Mouse (Mus musculus) limb, embryonic 13.5 days (tissue): ENCODE results near the gene Nkx2-3. TPM values are rescaled to one million over a fixed set of nuclear protein-coding genes. Genes with fewer than 3 reads are reported as not detected.

Source experiments
- ATAC-seq: fragments of 200-750 bp; cut with Nextera tagmentation; 2 replicates; pipeline ENCODE4 v1.8.0; 2017; ENCODE audit warnings: low read depth, moderate number of reproducible peaks, moderate TSS enrichment; ENCODE audit not compliant: low FRiP score
- H3K27ac ChIP-seq: fragments of 300-500 bp; sonication (generic); 2 replicates; pipeline ENCODE4 v1.5.1; 2015; ENCODE audit warnings: inconsistent platforms, mild to moderate bottlenecking, moderate library complexity
- H3K27me3 ChIP-seq: fragments of 300-500 bp; sonication (generic); 2 replicates; pipeline ENCODE4 v1.6.1; 2015; ENCODE audit warnings: mild to moderate bottlenecking, inconsistent platforms
- H3K36me3 ChIP-seq: fragments of 300-500 bp; sonication (generic); 2 replicates; pipeline ENCODE4 v1.6.1; 2015; ENCODE audit warnings: inconsistent platforms, mild to moderate bottlenecking, moderate library complexity
- H3K4me1 ChIP-seq: fragments of 300-500 bp; sonication (generic); 2 replicates; pipeline ENCODE4 v1.6.1; 2015; ENCODE audit warnings: inconsistent platforms
- H3K4me2 ChIP-seq: fragments of 300-500 bp; sonication (generic); replicated peaks from 2 replicates; pipeline ENCODE4 v1.6.1; 2015; ENCODE audit warnings: inconsistent platforms, mild to moderate bottlenecking, moderate library complexity
- H3K4me3 ChIP-seq: fragments of 300-500 bp; sonication (generic); 2 replicates; pipeline ENCODE4 v1.5.1; 2015; ENCODE audit warnings: moderate library complexity, mild to moderate bottlenecking, inconsistent platforms
- H3K9ac ChIP-seq: fragments of 300-500 bp; sonication (generic); 2 replicates; pipeline ENCODE4 v1.6.1; 2015; ENCODE audit warnings: mild to moderate bottlenecking, inconsistent platforms
- H3K9me3 ChIP-seq: fragments of 300-500 bp; sonication (generic); 2 replicates; pipeline ENCODE4 v1.6.1; 2016; ENCODE audit warnings: inconsistent platforms
- WGBS: fragments of 180-500 bp; shearing (Covaris S2); methylation state at CpG from one replicate; pipeline ENCODE4 v1.1.7; 2015; 5-methylcytosine and 5-hydroxymethylcytosine counted together
- polyA plus RNA-seq: library from polyadenylated mRNA; unstranded; fragments of >200 nt; fragmentation: Nextera tagmentation; extraction: Ambion mirVana; gene quantifications from 2 replicates; pipeline ENCODE4 v1.2.1, GENCODE M21; 2015

Gene Nkx2-3
- polyA plus RNA-seq, 1 experiment from 2014 or later: not detected

DNA sequence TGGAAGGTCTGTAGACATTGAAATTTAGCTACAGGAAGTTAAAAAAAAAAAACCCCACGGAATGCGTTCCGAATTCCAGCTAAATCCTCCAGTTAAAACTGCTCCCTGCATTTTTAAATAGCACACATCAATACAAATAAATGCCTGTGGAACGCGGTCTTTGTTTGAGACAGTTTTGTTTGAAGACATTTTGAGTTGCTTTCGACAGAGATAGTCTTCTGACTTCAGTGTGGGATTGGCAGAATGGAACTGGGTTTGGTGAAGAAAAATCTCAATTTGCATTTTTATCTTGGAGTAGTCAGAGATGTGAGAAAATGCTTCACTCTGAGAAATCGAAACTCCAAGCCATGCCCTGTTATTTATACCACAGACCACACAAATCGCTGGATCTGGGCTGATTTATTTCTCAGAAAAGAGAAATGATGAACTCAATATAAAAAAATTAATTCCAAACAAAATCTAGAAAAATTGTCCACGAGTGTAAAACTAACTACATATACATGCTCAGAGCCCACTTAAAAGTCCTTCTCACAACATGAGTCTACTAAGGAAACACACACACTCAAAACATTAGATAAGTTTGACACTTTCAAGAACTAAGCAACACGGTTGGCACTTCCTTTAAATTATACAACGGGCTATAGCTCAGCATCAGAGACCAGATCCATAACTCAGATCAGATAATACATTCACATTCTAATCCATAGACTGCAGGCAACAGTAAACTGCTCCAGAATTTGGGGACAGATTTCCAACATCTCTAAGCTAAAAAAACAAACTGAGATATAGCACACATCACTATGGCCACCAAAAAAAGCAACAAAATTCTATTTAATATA lies 4.1 kb upstream of the Nkx2-3 start:
- H3K27me3 ChIP-seq: peaks cover 91% of the 10 kb centered on the region
- no peak overlapping the region for H3K9ac ChIP-seq
- 1% methylated on average over 11 of the region's 11 CpGs for WGBS
- 0 out of 2 replicates have a peak, but pooled peaks cover 1% of the 10 kb centered on the region for H3K9me3 ChIP-seq
- H3K4me1 ChIP-seq: peaks cover 16% of the 10 kb centered on the region
- H3K27ac ChIP-seq: no peak overlapping the region
- H3K36me3 ChIP-seq: no peaks in the 10 kb centered on the region
- ATAC-seq: no peak
- no peak overlapping the region for H3K4me3 ChIP-seq
- no peak overlapping the region for H3K4me2 ChIP-seq

DNA sequence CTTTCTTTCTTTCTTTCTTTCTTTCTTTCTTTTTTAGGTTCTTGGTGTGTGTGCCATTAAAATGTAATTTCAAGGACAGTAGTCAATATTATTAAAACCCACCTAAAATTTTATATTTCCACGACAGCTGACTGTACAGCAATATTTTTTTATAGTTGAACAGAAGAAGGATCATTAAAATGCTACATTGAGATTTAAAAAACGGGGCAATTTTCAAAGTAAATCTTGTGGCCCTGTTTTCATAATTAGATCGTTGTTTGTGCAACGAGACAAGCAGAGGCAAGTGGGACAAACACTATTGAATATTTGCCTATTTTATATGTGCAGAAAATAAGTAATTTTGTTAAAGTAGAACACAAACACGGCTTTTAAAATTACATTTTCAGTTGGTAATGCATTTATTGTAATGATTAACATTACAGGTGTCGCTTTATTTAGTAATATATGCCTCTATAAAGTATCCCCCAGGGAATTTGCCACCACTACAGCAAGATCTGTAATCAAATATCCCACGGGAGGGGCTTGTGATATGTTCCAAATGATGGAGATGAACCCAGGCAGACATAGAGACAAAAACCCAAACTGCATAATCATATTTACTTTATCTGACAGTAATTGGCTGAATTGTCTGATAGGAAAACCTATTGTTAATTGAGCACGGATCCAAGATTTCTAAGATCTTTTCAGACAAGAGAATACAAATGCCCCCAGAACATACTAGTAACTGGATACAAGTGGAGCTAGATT lies 3.2 kb upstream of the Nkx2-3 start:
- H3K9ac ChIP-seq: no peak overlapping the region
- peaks cover 16% of the 10 kb centered on the region for H3K4me1 ChIP-seq
- H3K27ac ChIP-seq: no peak overlapping the region
- 9% methylated on average over 8 of the region's 8 CpGs for WGBS
- no peak overlapping the region for H3K4me2 ChIP-seq
- H3K4me3 ChIP-seq: no peak overlapping the region
- no peaks in the 10 kb centered on the region for H3K9me3 ChIP-seq
- peaks cover 91% of the 10 kb centered on the region for H3K27me3 ChIP-seq
- ATAC-seq: no peak
- H3K36me3 ChIP-seq: no peaks in the 10 kb centered on the region

DNA sequence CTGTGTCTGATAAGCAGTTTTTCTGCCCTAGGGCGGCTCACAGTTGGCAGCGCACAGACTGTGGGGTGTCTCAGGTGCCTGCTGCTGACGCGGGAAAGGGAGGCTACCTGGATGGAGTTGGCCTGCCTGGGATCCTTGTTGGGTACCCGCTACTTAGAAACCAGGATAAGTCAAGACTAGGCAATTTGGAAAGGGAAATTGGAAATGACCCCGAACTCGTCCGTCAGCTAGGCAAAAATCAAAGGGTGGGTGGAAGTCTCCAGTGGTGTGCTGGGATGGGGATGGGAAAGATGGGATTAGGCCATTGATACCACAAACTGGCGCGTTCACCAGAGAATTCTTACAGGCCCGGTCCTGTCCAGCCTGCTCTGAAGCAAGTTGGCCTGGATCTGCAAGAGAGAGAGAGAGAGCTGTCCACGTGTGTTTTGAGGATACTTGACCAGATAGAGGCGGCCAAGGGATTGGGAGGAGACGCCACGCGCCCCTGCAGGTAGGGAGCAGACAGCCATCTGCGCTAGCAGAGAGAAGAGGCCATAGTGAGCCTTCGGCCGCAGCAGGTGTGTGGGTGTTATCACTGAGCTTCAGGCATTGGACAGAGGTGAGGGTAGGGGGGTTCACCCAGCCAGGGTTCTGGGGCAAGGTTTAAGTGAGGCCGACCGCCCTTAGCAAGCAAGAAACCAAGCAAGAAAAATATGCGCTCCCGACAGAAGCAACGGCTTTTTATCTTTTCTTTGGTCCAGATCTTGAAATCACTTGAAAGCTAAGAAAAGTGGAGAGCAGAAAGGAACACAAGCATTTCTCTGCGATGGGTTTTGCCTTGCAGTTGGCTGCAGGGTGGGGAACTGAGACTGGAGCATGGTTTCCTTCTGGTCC lies 2.4 kb upstream of the Nkx2-3 start:
- Histone ChIP-seq H3K4me2 (no peak overlapping the region), H3K9me3 (no peaks in the 10 kb centered on the region), H3K27ac (no peak overlapping the region), H3K27me3 (peaks cover 91% of the 10 kb centered on the region), H3K4me3 (no peak overlapping the region), H3K36me3 (no peaks in the 10 kb centered on the region), H3K9ac (no peak overlapping the region), H3K4me1 (peaks cover 22% of the 10 kb centered on the region)
- no peak; the same call in 1 of the 2 replicates for ATAC-seq
- WGBS: 1% methylated on average over 25 of the region's 25 CpGs

GRCm38 (mm10) chr19:43610341-43610848 lies 1.7 kb upstream of the Nkx2-3 start:
- Histone ChIP-seq H3K9ac (no peak overlapping the region), H3K4me2 (no peak overlapping the region), H3K36me3 (no peaks in the 10 kb centered on the region), H3K27me3 (peaks cover 91% of the 10 kb centered on the region), H3K4me3 (no peak overlapping the region), H3K4me1 (peaks cover 27% of the 10 kb centered on the region), H3K27ac (no peak overlapping the region), H3K9me3 (no peaks in the 10 kb centered on the region)
- no peak for ATAC-seq
- WGBS: under 1% methylated on average over 32 of the region's 32 CpGs

DNA sequence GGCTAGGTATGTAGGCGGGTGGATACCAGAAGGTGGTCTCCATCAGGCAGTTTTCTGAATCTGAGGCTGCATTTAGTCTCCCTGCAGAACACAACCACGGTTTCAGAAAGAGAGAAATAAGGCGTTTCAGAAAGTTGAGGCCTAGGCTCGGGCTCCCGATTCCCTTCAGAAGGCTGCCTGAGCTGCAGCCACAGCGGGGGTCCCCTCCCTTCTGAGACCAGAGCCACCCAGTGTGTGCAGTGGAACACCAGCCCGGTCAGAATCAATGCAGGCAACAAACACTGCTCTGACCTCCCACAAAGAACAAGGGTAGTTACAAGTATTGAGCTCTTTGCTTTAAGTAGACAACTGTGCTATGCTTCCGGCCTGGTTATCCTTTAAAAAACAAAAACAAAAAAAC lies 1.0 kb upstream of the Nkx2-3 start:
- Histone ChIP-seq H3K4me1 (peaks cover 32% of the 10 kb centered on the region), H3K4me3 (peak overlapping the region; percentile 0; the same call in 1 of the 2 replicates), H3K4me2 (no peak overlapping the region), H3K9me3 (no peaks in the 10 kb centered on the region), H3K27me3 (peaks cover 91% of the 10 kb centered on the region), H3K9ac (no peak overlapping the region), H3K36me3 (no peaks in the 10 kb centered on the region), H3K27ac (no peak overlapping the region)
- 8% methylated on average over 8 of the region's 8 CpGs for WGBS
- ATAC-seq: no peak

DNA sequence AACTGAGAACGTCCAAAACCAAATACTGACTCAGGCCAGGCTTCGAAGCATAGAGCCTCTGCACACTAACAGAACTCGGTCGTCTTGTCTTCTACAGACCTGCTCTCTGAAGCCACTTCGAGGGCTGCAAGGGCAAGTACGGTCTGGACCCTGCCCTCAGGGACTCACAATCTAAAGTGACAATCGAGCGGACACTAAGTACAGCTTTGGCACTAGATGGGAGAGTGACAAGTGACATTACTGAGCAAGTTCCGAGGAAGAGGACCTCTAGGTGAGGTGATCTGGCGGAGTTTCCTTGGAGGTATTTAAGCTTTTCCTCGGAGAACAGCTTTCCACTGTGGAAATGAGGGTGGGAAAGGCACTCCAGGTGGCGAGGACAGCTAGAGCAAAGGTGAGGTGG lies 564 bp upstream of the Nkx2-3 start:
- Histone ChIP-seq H3K27ac (no peak overlapping the region), H3K4me1 (peaks cover 35% of the 10 kb centered on the region), H3K4me2 (no peak overlapping the region), H3K36me3 (no peaks in the 10 kb centered on the region), H3K9me3 (no peaks in the 10 kb centered on the region), H3K9ac (no peak overlapping the region), H3K27me3 (peaks cover 91% of the 10 kb centered on the region), H3K4me3 (no peak overlapping the region)
- ATAC-seq: no peak
- 6% methylated on average over 12 of the region's 12 CpGs for WGBS

DNA sequence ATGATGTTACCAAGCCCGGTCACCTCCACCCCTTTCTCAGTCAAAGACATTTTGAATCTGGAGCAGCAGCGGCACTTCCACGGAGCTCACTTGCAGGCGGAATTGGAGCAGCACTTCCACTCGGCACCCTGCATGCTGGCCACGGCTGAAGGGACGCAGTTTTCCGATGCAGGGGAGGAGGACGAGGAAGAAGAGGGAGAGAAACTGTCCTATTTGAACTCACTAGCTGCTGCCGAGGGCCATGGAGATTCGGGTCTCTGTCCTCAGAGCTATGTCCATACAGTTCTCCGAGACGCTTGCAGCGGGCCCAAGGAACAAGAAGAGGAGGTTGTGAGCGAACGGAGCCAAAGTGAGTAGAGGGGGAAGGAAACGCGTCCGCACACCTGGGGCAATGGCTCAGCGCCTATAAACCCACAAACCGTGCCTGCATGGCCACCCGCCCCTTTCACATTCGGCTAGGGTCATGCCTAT lies 411 bp downstream of the Nkx2-3 start:
- no peaks in the 10 kb centered on the region for H3K36me3 ChIP-seq
- no peak overlapping the region for H3K9ac ChIP-seq
- ATAC-seq: no peak
- peak overlapping the region; percentile 45 for H3K4me2 ChIP-seq
- H3K9me3 ChIP-seq: no peaks in the 10 kb centered on the region
- under 1% methylated on average over 23 of the region's 23 CpGs for WGBS
- peaks cover 91% of the 10 kb centered on the region for H3K27me3 ChIP-seq
- peak overlapping the region; percentile 17 for H3K4me3 ChIP-seq
- no peak overlapping the region for H3K27ac ChIP-seq
- peaks cover 35% of the 10 kb centered on the region for H3K4me1 ChIP-seq

DNA sequence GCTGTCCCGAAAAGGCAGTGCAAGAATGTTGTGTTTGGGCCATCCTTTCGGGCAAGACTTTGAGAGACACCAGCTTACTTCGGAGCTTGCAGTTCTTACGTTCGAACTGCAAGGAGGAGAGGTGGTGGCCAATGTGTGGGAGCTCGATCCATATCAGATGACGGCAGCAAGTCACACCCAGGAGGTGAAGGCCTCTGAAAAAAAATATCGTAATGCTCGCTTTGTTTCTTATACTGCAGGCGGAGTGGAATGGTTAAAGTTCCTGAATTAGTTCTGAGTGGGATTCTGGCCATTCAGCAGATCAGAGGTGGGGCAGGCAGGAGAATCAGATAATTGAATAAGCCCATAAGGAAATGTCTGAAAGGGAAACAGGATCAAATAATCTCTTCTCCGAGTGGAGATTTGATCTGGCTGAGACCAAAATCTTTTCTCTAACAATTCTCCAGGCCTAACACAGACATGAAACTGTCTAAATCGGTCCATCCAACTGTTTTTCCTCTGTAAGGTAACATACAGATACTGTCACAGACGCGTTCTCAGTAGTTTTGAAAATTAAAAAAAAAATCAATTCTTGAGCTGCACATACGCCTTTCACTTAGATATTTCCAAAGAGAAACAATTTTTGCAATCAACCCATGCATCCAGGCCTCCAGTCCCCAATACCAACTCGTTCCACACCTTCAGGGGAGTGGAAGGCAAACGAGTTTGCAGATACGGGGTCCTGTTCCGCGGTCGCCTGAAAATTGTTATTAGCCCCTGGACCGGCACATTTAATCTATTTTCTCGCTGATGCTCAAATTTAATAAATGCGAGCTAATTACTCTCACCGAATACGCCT lies 1.4 kb downstream of the Nkx2-3 start:
- peaks cover 98% of the 10 kb centered on the region for H3K27me3 ChIP-seq
- ATAC-seq: no peak
- H3K27ac ChIP-seq: no peak overlapping the region
- peaks cover 35% of the 10 kb centered on the region for H3K4me1 ChIP-seq
- no peak overlapping the region for H3K9ac ChIP-seq
- H3K9me3 ChIP-seq: no peaks in the 10 kb centered on the region
- 2% methylated on average over 26 of the region's 26 CpGs for WGBS
- no peak overlapping the region for H3K4me3 ChIP-seq
- no peak overlapping the region for H3K4me2 ChIP-seq
- no peaks in the 10 kb centered on the region for H3K36me3 ChIP-seq

GRCm38 (mm10) chr19:43614341-43615073 lies 2.4 kb downstream of the Nkx2-3 start:
- H3K36me3 ChIP-seq: no peaks in the 10 kb centered on the region
- peaks cover 100% of the 10 kb centered on the region for H3K27me3 ChIP-seq
- ATAC-seq: no peak
- H3K27ac ChIP-seq: no peak overlapping the region
- H3K4me2 ChIP-seq: peak overlapping the region; percentile 59
- no peak overlapping the region for H3K9ac ChIP-seq
- peak overlapping the region; percentile 34 for H3K4me3 ChIP-seq
- WGBS: under 1% methylated on average over 92 of the region's 92 CpGs
- no peaks in the 10 kb centered on the region for H3K9me3 ChIP-seq
- peaks cover 35% of the 10 kb centered on the region for H3K4me1 ChIP-seq

GRCm38 (mm10) chr19:43615074-43615445 lies 2.9 kb downstream of the Nkx2-3 start:
- no peak for ATAC-seq
- WGBS: 1% methylated on average over 20 of the region's 20 CpGs
- peaks cover 100% of the 10 kb centered on the region for H3K27me3 ChIP-seq
- H3K36me3 ChIP-seq: no peaks in the 10 kb centered on the region
- no peaks in the 10 kb centered on the region for H3K9me3 ChIP-seq
- H3K27ac ChIP-seq: no peak overlapping the region
- peak overlapping the region; percentile 34 for H3K4me3 ChIP-seq
- peak overlapping the region; percentile 59 for H3K4me2 ChIP-seq
- peaks cover 35% of the 10 kb centered on the region for H3K4me1 ChIP-seq
- H3K9ac ChIP-seq: no peak overlapping the region
